Mouse (Mus musculus) neutrophil, adult 5-6 weeks (primary cell): ENCODE measurements around the gene Myo1a. TPM values are rescaled to one million over a fixed set of nuclear protein-coding genes. Genes with fewer than 3 reads are reported as not detected.
"Not testable (repeated sequence)": the region's sequence is repeated elsewhere in the genome, so short reads cannot be mapped to it uniquely, and the experiment has no call there.

Experiments used
- ATAC-seq: fragments of 151-379, 151-347 bp; 2 replicates; pipeline ENCODE4 v1.8.0; 2017; ENCODE audit warnings: mild to moderate bottlenecking, moderate TSS enrichment; ENCODE audit not compliant: insufficient number of reproducible peaks, poor library complexity, low FRiP score, severe bottlenecking; ENCODE audit errors: extremely low read depth
- total RNA-seq: library from RNA; stranded (forward); fragments of 200-1000 nt; gene quantifications from 2 replicates; pipeline ENCODE4 v1.2.3, GENCODE M21; 2017

Gene Myo1a
- 1.5 and 2.3 TPM in 2 replicates for total RNA-seq

DNA sequence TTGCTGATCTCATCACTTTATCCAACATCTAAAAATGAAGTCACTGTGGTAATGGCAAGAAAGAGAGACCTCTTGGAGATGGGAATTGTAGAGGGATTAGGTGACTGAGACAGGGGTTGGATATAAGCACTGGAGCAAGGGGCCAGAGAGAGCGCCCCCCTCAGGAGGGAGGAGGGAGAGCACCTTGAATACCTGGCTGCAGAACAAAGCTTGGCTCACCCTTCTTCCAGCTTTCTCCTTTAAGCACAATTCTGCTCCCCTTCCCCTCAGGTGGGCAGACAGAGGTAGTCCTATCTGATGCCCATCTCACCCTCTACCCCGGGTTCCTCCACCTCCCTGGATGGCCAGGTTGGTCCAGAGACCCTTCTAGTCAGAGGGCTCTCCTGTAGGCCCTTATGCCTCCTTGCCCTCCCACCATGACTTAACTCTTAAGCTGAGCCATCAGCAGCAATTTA lies at the start of gene Myo1a:
Gene Myo1a (plus strand): TSS at position 405 of the 455 bp plus-strand sequence.
- no peak for ATAC-seq

DNA sequence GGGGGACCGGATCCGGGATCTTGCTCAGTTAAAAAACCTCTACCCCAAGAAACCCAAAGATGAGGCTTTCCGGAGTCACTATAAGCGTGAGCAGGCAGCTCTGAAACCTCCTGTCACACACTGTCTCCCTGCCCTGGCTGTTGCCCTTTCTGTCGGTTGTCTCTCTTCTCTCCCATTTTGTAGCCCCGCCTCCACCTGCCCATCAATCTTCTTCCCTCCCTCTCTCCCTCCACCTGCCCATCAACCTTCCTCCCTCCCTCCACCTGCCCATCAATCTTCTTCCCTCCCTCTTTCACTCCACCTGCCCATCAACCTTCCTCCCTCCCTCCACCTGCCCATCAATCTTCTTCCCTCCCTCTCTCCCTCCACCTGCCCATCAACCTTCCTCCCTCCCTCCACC lies 47.4 kb upstream of the Myo1a start:
- ATAC-seq: not testable (repeated sequence)

DNA sequence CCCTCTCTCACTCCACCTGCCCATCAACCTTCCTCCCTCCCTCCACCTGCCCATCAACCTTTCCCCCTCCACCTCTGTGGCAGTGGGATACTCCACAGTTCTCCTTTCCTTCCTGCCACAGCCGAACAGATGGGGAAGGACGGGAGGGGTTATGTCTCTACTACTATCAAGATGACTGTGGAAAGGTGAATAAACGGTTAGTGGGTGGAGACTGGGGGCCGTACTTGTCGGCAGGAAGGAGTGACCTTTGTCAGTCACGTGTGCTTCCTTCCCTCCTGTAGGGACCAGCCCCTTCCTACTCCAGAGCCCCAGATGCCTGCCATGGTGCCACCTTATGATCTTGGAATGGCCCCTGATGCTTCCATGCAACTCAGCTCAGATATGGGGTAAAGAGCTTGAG lies 46.9 kb upstream of the Myo1a start:
- ATAC-seq: no peak

DNA sequence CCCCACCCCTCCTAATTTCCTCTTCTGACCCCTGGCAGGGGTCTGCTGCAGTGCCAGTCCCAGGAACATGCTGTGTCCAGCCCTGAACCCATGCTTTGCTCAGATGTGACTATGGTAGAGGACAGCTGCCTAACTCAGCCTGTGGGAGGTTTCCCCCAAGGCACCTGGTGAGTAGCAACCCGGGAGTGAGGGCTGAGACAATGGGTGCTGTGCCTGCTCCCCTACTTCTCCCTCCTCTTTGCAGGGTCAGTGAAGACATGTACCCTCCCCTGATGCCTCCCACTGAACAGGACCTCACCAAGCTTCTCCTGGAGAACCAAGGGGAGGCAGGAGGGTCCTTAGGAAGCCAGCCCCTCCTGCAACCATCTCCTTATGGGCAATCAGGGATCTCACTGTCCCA lies 45.4 kb upstream of the Myo1a start:
- no peak for ATAC-seq

DNA sequence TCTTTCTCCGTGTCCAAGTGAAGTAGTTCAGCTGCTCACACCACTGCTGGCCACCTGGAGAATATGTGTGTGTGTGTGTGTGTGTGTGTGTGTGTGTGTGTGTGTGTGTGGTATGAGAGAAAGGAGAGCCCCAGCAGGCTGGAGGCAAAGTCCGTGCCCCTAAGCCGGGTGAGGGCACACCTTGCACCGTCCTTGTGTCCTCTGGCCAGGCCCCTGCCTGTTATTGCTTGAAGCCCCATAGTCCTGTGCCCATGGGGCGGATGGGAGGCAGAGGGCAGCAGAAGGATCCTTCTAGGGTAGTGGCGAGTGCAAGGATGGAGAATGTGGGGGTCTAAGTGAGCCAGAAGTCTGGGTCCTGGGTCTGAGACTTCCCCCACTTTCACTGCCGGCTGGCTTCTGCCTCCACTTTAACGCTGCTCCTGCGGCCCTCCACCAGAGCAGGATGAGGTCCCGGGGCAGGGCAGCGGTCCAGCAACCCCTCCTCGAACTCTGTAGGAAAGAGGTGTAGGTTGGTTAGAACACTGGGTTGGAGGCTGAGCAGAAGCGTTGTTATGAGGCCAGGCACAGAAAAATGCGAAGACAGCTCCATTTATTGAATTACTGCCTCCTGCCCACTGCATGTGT lies 43.6 kb upstream of the Myo1a start:
- ATAC-seq: no peak

DNA sequence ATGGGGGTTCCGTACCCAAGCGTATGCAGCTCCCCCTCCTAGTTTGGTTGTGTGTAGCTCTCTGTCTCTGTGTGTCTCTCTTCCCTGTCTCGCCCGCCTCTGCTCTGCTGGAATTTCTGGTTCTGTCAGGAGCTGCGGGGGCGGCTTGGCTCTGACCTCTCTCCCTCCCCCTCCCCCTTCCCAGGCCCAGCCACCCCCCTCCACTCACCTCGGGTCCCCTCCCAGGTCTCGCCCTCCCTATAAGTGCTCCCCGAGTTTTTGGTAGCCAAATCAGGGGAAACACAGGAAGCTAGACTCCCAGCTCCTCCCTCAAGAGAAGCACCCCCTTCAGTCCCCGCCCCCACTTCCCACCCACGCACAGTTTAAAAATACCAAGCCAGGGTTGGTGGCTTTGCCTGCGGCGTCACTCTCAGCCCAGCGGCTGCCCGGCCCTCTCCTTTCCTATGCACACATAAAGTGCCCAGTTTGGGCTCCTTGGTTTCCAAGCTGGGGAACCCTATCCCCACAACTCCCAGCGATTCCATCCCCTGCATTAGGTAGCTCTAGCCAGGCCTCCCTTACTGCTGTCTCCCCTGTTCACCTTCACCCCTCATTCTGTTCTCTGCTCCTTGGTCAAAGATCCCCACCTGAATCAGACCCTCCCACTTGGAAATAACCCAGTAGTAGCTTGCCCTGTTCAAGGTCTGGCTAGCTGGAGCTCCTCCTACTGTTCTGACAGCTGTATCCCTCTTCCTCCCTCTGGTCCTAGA lies 42.9 kb upstream of the Myo1a start:
- ATAC-seq: peak; percentile 16; the same call in 1 of the 2 replicates

DNA sequence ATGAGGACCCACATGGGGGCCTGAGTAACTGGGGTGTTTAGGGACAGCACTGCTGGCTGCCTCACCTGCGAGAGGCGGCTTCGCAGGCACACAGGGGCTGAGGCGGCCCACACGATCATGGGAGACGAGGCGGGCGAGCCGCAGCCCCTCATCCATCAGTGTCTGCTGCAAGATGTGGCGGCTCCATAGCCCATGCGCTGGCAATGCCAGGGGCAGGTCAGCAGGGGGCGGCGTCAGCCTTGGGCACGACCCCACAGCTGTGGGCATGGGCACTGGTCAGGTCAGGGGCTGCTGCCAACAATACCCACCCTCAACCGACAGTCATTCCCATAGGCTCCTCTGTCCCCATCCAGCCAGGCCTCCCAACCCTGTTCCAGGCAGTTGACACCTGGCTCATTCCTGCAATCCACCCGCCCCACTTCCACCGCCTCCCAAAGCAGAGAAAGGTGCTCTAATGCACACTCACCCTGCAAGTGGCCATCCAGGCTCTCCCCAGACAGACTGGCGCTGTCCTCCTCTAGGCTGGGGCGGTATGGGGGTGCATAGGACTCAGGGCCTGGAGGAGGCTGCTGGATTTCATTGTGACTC lies 42.2 kb upstream of the Myo1a start:
- ATAC-seq: no peak

DNA sequence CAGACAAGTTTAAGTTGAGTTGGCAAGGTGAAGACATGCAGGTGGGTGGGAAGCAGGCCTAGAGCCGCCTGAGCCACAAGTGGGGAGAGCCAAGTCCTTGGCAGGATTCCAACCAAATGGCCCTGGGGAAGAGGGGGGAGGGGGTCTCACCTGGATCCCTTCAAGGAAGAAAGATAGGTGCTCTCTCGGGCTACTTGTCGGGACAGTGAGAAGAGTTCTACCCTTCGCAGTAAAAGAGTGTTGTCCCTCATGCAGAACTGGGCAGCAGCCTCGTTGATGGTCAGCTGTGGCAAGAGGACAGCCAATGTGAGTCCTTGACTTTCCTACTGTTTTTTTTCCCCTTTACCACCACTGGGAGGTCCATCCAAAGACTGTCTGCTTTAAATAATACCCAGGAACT lies 41.4 kb upstream of the Myo1a start:
- no peak for ATAC-seq

DNA sequence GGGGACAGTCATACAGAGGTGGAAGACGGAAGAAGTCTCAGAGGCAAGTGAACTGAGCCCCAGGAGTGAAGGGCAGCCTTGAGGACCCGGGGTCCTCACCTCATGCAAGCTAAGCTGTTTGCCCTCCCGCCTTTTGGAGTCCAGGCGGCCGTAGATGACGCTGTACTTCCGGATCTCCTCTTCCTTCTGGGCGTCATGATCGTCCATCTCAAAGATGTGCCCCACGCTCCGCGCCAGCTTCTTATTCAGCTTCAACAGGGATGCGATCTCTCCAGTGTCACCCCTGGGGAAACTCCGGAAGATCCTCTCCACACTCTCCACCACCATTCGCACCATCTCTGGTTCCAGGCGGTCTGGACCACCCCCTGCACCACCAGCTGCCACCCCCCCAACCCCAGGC lies 40.8 kb upstream of the Myo1a start:
- no peak for ATAC-seq

DNA sequence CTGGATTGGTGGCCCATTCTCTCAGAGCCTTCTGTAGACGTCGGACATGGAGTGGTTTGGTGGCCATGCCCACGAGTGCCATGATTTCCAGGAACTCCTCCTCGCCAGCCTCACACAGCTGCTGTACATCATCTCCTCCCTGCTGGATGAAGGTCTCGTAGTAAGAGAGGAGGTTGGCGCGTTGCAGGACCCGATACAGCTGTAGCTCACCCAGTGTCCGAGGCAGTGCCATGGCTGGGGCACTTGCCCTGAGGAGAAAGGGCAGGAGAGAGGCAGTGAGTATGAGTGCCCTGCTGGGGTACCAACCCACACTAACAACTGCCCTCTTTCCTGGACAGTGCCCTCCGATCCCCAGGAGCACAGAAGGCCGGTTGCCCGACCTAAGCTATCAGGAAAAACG lies 40.1 kb upstream of the Myo1a start:
- no peak for ATAC-seq

DNA sequence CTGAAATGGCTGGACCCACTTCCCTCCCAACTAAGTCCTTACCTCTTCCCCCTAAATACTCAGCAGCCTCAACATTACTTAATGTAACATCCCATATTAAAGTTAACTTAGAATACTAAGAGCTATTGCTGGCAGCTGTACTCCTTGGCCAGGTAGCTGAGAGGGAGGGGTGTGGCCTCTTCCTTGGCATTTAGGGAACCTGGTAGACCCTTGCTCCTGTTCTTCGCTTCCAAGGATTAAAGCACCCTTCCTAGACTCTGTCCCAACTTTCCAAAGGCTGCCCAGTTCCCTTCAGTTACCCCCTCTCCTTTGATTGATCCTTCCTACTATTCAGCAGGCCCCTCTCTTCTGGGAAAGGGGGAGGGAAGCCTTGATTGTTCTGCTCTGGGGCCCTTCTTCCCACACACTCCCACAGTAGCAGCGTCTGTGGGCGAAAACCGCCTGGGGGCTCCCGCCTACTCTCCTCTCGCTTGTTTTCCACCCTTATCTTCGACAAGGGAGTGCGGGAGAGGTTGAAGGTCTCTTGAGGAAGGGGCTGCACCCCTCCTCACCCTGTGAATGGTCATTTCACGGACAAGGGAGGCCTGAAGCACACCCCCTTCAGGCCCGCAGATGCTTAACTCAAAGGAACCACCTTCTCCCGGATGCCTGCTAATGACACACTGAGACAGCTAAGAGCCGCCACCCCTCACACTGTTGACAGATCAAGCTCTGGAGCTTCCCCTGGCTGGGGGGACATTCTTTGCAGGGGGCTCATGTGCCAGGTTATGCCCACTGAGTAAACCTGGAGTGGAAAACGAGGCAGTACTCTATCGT lies 39.4 kb upstream of the Myo1a start:
- no peak for ATAC-seq

DNA sequence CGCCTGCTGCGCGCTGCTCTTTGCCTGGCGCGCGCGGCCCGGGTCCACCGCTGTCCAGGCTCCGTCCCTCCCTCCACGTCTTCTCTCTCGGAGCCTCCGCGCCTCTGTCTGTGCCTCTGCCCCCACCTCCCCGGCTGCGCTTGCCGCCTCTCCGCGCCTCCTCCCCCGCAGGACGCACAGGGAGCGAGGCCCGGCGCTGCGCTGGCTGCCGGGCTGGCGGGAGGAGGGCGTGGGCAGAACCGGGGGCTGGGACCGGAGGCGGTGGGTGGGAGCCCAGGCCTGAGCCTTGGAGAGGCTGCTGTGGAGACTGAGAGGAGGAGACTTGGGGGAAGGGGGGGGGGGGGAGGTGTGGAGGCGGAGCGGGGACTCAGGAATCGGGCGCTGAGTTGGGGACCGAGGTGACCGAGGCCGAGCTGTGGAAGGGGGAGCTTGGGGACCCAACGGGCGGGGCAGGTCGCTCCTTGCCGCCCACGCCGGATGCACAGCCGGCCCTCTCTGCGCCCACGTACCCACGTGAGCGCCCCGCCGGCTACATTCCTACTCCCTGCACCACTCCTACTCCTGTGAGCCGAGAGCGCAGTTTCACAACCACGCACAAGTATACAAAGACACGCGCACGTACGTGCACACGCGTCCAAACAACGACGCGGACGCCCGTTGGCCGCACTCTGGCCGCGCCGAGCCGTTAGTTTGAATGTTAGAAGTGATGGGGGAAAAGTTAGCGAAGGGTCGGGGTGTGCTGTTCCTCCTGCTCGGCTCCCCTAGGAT lies 38.3 kb upstream of the Myo1a start, which contains the start of gene Nemp1:
Gene Nemp1 (plus strand): TSS at position 401 of the 768 bp plus-strand sequence.
- ATAC-seq: peak; percentile 36; the same call in 1 of the 2 replicates

DNA sequence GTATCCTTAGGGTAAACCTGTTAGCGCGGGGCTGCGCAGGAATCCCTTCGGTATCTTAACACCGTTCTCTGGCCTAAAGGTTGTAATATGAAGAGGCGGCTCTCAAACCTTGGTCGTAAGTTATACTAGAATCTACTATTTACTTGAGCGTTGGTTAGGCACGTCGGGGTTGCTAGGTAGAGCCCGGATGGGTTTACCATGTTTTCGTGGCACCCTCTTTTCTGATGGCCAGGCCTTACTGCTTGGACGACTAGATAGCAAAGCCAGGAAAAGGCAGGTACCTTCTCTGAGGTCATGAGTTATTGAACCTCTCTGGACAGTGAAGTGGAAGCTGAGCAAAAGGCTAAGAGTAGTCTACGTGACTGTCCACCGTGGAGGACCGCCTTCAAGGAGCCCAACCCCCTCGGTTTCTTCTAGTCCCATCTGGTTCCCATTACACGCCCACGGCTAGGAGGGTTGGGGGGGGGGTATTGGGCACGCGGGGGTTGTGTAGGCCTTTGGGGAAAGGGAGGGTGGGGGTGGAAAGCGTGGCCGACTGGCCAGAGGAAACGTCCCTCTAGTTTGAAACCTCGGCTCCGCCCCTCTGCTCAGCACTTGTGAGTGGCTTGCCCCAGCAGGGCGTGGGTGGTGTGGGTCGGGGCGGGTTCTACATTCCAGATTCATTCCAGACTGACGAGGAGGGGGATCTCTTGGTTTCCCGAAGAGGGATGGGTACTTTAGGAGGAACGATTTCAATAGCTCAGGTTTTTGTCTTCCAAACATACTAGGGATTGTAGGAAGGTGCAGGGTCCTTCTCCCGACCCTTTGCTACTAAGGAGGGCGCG lies 37.5 kb upstream of the Myo1a start:
- peak; percentile 40 for ATAC-seq

DNA sequence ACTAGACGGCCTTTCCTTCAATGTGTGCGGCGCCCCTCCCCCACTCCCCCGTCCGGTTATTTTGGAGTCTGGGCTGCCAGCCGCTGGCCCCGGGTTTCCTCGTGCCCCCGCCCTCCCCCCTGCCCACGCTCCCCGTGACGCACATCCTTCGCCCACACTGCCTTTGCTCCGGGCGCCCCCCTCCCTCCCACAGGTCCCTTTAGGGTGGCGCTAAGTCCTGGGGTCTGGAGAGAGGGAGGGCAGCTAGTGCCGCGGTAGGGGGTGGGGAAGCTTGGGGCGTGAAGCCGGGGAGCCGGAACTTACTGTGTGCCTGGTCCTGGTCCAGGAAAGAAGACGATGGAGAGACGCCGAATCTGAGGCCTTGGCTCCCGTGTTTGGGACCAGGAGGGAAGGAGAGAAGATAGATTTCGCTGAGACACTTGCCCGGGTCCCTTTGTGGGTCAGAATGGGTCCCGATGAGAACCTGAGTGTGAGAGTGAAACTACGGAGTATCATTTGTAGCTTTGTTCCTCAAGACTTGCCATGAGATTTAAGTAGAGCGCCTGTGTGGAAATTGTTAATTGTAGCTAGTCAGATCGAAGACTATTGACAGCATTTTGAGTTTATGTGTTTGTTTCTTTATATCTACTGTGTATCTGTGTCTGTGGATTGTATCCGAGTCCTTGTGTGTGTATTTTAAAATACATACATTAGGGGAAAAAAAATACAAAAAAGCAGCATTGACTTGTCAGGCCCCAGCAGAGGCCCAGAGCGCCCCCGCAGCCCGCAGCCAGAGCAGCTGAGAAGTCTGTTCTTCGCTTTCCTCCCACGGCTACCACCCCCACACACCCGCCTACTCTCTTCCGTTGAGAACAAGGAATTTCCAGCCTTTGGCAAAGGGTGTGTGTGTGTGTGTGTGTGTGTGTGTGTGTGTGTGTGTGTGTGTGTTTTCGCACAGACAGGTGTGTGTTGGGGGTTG lies 36.6 kb upstream of the Myo1a start, which contains the start of gene Nab2:
Gene Nab2 (minus strand): TSS at position 476 of the 958 bp plus-strand sequence.
- peak; percentile 62 for ATAC-seq

DNA sequence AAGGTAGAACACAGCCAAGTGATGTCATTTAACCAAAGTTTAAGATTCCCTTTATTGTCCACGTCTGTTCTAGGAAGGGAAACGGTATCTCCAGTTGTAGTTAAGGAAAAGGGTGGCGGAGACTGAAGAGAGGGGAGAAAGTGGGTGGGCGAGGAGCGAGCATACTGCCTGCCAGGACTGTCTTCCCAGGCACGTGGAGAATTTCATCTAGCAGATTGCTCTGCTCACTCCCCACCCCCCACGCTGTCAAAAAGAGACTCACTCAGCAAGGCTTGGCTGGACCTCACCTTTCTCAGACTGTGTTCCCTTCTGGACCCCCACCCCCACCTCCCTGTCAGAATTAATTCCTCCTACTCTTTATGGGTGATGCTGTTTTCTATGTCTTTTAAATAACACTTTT lies 35.8 kb upstream of the Myo1a start:
- no peak for ATAC-seq

DNA sequence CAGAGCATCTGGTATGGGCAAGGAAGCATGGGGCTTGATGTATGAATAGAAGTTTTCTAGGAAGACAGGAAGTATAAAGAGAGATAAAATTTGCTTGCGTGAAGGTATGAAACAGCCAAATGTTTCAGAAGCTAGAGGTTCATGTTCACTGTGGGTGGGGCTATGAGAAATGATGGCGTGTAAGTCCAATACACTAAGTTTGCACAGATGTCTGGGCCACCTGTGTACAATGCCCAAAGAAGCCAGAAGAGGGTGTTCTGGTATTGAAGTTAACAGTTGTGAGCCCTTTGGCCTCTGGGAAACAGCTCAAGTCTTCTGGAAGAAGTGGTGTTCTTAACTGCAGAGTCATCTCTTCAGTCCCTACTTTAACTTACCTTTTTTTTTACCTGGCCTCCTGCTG lies 34.8 kb upstream of the Myo1a start:
- ATAC-seq: no peak

DNA sequence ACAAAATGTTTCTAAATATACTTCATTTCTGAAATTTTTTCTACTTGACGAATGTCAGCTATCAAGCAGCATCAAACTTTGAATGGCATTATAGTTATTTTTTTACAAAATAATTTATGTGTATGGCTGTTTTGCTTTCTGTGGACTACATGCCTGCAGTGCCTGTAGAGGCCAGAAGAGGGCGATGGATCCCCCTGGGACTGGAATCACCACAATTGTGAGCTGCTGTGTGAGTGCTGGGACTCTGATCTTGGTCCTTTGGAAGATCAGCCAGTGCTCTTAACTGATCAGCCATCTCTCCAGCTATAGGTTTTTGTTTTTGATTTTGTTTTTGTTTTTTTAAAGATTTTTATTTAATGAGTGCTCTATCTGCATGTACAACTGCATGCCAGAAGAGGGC lies 33.7 kb upstream of the Myo1a start:
- no peak for ATAC-seq
